Mouse (Mus musculus) cerebellum, adult (tissue): ENCODE data around the gene Mgp.

ENCODE experiments used
- ATAC-seq: cut with Nextera tagmentation; 2 replicates; pipeline ENCODE4 v1.9.2; 2017; ENCODE audit warnings: mild to moderate bottlenecking, moderate library complexity, mixed read lengths; ENCODE audit not compliant: insufficient number of reproducible peaks, low FRiP score, low TSS enrichment

Gene Mgp

DNA sequence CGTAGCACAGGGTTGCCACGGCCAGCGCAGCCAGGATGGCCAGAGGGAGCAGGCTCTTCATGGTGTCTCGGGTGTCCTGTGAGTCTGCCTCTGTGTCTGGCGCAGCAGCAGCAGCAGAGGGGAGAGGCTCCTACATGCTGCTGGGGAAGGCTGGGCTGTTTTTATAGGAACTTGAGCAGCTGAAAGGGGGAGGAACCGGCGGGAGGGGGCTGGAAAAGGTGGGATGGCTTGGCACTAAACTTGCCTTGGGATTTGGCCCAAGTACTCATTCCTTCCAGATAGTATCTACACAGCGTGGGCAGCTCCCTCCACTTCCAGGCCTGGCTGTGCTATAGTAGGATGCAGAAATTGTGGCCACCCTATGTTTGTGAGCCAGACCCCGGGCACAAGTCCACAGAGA lies at the start of gene Mgp:
TSS of gene Mgp (minus strand) at position 154 of the 400 bp plus-strand sequence.
- ATAC-seq: no peak

DNA sequence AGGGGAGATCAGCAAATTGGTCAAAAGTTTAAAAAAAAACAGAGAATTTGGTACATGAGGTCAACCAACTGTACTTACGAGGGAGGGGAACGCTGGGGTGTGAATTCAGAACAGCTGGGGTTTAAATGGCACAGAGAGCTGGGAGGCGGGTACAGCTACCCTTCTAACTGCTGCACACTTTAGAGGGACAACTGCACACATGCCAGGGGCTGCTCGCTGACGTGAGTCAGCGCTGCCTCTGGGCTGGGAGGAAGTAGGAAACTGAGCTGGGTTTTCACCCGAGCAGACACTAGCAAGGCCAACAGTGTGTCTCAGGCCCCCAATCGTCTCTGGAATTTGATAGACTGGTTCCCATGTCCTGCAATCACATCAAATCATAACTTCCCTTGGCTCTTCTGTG lies 49.4 kb upstream of the Mgp start:
- ATAC-seq: no peak

DNA sequence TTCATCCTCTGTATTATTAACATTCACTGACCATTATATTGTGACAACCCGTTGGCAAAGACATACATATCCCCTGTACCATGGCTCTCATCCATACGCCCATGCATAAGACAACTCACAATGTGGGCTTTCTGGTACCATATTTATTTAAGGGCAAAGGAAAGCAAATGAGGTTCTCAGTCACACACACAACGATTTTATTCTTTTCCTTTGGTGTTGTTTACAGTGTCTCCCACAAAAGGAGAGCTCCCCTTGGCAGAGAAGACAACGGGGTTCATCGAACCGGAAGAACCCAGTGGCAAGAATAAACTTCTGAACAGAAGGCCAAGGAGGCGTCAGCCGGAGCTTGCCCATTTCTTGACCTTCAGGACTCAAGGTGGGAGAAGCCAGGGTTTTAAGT lies 47.9 kb upstream of the Mgp start, which contains the start of gene Pde6h:
TSS of gene Pde6h (plus strand) at position 301 of the 400 bp plus-strand sequence.
- ATAC-seq: no peak

DNA sequence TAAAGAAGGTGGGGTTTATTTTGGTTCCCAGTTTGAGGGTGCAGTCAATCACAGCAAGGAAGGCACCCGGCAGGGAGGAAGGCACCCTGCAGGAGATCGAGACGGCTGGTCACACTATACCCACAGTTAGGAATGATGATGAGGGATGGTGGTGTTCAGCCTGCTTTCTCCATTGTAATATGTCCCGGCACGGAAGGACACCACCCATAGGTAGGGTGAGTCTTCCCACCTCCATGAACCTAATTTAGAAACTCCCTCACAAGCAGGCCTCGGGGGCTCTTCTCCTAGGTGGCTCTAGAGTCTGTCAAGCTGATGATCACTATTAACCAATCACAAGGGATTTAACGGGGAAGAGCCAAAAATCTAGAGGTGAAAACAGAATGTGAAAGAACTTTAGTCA lies 47.2 kb upstream of the Mgp start:
- no peak for ATAC-seq

GRCm38 (mm10) chr6:136922080-136922479 lies 46.5 kb upstream of the Mgp start, which contains the start of gene Erp27:
Gene Erp27, minus strand, starts transcription at chr6:136922180.
- ATAC-seq: no peak

DNA sequence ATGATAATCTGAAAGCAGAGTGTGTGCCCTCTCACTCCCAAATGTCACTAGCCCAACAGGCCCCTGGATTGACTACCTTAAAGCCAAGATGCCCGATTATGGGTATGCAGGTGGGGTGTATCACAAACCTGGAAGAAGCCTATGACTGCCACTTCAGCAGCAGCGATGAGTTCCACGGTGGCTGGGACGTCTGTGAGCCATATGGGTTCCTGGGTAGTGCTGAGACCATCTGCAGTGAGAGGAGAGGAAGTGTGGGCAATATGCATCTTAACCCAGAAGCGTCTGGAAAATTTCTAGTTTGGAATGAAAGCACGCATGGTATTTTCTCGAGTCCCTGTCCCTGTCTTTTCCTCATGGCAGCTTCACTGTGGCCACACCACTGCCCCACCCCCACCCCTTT lies 46.0 kb upstream of the Mgp start:
- ATAC-seq: no peak

DNA sequence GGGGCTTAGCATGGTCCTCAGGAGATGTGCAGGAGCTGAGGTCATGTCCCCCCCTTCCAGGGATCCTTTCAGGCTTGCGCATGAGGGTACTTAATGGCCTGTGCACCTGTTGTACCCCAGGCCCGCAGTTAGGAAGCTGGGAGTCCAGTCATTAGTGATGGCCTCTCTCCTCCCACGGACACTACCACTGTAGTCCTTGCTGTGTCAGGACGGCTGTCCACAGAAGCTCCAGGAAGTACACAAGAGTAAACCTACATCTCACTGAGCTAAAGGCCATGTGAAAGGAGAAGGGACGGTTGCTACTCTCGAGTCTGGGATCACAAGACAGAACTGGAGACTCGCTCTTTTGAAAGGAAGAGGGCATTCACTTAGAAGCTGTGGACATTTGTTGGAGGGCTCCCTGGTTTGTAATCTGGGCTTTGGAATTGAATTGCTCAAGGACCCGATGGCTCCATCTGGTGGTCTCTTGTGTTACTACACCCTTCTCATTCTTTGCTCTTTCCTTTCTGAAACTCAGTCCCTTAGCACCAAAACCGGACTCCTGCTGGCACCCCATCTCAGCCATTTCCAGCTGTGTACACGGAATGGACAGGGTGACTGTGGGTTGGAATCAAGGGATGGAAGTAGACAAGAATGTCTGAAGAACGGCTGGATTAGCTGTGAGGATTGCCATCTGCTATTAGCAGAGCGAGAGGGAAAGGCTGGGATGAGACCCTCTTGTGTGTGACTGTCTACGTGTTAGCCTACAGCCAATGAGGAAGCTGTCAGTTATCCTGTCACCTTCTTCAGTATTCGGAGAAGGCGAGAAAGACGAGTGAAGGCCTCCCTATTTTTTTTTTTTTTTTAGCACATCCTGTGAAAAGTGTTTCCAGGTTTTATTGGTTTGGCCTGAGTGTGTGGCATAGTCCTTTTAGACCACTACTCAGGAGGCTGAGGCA lies 45.0 kb upstream of the Mgp start:
- ATAC-seq: peak; percentile 32; the same call in 1 of the 2 replicates

- ATAC-seq: no peak
Observed at GRCm38 (mm10) chr6:136917885-136918284, 42.3 kb upstream of the Mgp start.

GRCm38 (mm10) chr6:136915721-136916395 lies 40.2 kb upstream of the Mgp start:
- no peak for ATAC-seq

- no peak for ATAC-seq
Observed at GRCm38 (mm10) chr6:136914234-136914633, 38.6 kb upstream of the Mgp start.

DNA sequence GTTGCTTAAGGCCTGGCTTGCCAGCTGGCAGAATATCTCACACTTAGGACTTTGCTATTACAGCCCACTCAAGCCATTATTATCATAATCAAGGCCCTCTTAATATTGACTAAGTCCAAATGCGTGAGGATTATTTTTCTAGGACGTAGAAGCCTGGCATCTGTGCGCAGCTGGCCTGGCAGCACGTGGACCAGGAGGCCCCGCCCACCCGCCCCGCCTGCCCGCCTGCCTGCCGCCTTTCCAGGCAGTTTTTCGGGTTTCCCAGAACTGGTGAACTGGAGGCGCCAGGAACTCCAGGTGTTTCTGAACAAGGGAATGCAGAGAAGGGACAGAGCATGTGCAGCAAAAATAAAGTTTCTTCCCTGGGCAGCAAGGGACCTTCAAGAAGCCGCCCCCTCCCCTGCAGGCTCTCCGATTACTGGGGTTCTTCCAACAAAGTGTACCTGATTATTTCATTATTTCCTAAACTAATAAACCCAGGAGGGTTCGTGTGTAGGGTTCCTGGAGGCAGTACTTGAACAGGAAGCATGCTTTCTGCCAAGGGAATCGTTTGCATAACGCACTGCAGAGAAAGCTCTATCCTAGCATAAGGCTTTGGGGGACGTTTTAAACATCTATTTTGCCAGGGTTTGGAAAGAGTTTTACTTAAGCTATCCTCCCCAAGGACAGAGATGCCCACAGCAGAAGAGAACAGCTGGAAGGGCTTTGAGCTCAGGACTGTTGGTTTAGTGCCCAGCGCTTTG lies 37.9 kb upstream of the Mgp start:
- ATAC-seq: no peak

DNA sequence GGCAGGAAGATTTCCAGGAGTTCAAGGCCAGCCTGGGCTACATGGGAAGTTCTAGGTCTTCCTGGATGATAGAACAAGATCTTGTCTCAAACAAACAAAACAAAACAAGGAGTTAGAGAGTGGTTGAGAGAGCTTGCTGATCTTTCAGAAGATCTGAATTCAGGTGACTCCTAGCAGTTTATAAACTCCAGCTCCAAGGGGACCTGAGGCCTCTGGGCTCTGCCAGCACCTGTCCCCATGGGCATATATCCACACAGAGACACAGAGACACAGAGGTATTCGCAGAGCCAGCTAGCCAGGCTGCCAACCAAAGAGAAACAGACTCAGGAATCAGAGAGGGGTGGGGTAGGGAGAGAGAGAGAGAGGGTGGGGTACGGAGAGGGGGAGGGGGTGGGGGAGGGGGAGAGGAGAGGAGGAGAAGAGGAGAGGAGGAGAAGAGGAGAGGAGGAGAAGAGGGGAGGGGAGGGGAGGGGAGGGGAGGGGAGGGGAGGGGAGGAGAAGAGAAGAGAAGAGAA lies 37.2 kb upstream of the Mgp start:
- ATAC-seq: no peak

DNA sequence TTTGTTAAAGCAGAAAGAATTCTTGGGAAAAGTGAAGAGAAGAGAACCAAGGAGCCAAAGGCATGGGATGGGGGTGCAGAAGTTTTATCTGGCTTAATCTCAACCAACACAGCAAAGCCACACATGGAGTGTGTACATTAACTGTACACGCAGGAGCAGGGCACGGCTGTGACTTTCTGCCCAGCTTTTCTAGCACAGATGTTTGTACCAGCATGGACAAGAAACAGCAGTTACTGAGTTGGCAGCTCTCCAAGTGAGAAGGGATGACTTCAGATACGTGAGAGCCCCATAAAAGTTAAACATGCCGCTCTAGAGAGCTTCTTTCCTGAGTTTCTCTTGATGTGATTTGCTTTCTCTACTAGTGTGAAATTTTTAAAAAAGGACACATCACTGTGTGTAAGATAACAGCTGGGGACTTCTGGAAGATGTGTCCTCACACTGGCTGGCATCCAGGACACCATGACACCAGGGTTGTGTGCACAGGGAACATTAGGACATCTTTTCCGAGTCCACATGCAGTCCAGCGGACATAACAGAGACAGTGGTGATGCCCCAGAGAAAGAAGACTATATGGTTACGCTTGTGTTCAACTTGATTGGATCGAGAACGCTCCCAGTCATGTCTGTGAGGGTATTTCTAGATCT lies 34.7 kb upstream of the Mgp start:
- no peak for ATAC-seq

GRCm38 (mm10) chr6:136906937-136907293 lies 31.3 kb upstream of the Mgp start:
- no peak for ATAC-seq

DNA sequence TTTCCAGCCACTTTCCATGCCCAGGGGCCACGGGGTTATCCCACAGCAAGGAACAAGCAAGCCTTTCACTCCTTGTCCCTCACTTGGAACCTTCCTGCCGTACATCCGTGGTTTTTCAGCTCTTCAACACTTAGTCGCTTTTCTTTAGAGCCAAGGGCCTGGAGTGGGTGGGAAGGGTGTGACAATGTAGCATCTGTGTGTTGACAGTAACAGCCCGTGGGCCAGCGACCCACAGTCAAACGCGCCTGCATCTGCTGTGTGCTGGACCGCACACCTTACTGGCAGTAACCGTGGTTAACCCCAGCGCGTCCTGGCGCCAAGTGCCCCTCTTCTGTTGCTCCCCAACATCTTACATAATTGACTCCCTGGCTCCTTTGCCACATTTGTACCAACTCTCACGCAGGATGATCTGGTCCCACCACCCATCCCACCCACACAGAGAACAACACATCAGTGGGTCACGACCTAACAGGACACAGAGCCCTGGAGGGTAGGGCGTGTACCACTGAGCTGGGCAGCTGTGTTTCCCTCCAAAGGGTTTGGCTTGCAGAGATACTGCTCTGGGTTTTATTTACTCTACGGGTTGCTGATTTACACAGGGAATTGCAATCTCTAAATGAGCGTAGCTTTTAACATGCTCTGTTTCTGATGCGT lies 30.8 kb upstream of the Mgp start:
- no peak for ATAC-seq

GRCm38 (mm10) chr6:136903885-136904470 lies 28.4 kb upstream of the Mgp start:
- no peak for ATAC-seq

DNA sequence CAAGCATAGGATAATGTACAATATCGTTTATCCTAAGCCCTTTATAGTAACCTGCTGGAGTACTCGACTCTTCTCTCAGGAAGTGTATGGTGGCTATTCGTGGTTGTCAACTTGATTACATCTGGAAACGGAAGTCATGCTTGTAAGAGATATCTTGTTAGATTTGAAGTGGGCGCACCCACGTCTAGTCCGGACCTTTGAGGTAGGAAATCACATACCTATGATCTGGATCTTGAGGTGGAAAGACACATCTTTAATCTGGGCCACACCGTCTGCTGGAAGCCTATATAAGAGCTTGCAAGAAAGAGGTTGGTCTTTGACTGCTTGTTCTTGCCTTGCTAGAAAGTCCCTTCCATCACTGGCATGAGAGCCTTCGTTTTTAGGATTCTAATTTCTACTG lies 26.9 kb upstream of the Mgp start:
- no peak for ATAC-seq

DNA sequence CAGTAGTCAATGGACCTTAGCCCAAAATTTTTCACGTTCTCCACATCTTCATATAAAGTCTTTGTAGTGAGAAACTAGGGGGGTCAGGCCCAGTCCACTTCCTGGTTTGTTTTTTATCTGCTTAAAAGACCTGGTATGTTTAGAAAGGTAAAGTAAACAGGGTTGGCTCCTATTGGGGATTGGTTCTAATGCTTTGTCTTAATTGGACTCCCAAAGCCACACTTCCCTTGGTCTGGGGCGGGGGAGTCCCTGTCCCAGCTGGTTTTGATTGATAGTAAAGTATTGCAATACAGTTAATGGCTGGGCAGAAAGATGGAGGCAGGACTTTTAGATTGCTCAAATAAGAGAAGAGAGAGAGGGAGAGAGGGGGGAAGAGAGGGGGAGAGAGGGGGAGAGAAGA lies 25.4 kb upstream of the Mgp start:
- ATAC-seq: no peak

GRCm38 (mm10) chr6:136900369-136901009 lies 24.9 kb upstream of the Mgp start:
- no peak for ATAC-seq
